Mouse (Mus musculus): Measurements from ENCODE around the gene Gm47969. TPM values are rescaled to one million over a fixed set of nuclear protein-coding genes. Genes with fewer than 3 reads are reported as not detected.
"Not testable (repeated sequence)": the region's sequence is repeated elsewhere in the genome, so short reads cannot be mapped to it uniquely, and the experiment has no call there.

Gene Gm47969
- not detected for total RNA-seq (2021)
- long read RNA-seq, experiment 1 = 0 reads
- long read RNA-seq, experiment 2 = 0 reads

GRCm38 (mm10) chr1:83044882-83045427 lies at the start of gene Gm47969:
TSS of gene Gm47969 (plus strand) at chr1:83044932.
- DNase-seq = no peak

GRCm38 (mm10) chr1:83000306-83000705 lies 44.4 kb upstream of the Gm47969 start, which contains the start of gene Gm47959:
TSS of gene Gm47959 (plus strand) at chr1:83000548.
- DNase-seq = not testable (repeated sequence)

GRCm38 (mm10) chr1:83006218-83007179 lies 38.2 kb upstream of the Gm47969 start:
- DNase-seq = no peak

GRCm38 (mm10) chr1:83007471-83007870 lies 37.3 kb upstream of the Gm47969 start:
- no peak for DNase-seq

- no peak for DNase-seq
These were observed 30.3 kb upstream of the Gm47969 start for GRCm38 (mm10) chr1:83014477-83014876.

- DNase-seq = no peak
These were observed 29.3 kb upstream of the Gm47969 start for GRCm38 (mm10) chr1:83015329-83015879.

- no peak for DNase-seq
These were observed 28.2 kb upstream of the Gm47969 start for GRCm38 (mm10) chr1:83016556-83016955.

- no peak for DNase-seq
These were observed 12.8 kb upstream of the Gm47969 start for GRCm38 (mm10) chr1:83031950-83032349.

GRCm38 (mm10) chr1:83032508-83032907 lies 12.2 kb upstream of the Gm47969 start:
- no peak for DNase-seq

DNA sequence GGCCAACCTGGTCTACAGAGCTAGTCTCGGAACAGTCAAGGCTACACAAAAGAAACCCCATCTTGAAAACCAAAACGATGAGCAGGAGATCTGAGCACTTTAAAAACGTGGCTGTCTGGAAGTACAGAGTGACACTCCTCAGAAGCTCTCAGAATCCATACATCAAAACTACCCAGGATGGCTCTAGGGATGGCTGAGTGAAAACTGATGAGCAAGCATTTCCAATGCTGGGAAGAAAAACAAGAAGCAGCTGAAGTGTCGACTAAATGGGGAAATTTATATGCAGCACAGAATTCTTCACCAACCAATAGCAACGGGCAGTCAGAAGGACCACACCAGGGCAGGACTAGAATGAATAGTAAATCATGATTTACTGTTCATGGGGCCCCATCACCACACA lies 10.2 kb upstream of the Gm47969 start:
- DNase-seq = no peak

DNA sequence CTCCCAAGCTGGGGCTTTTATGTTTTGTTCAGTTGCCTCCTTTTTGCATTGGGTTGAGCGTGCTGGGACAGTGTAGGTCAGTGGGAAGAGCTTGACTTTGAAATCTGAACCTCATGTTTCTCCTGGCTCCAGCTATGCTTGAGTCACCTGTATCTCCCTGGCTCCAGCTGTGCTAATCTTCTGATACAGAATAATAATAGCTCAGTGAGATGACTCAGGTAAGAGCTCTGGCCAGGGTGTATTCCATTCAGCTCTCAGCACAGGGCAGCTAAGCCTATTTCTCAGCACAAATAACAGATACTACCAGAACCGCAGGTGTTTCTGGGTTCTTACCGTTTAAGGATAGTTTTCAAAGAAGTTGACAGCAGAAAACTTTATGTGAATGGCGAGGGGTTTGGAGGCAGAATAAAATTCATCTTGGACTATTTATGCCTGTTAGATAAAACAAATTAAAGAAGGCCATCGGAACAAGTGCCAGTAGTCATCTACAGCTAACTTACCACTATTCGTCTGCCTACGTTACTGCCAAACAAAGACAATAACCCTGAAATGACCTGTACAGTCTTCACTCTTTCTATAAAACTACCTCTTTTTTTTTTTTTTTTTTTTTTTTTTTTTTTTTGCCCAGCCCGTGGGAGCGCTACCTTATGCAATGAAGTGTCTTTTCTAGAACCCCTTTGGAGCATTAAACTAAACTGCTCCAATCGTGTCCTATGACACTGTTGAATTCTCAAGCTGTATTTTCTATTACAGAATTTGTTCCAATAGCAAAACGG lies 7.7 kb upstream of the Gm47969 start:
- DNase-seq = no peak

DNA sequence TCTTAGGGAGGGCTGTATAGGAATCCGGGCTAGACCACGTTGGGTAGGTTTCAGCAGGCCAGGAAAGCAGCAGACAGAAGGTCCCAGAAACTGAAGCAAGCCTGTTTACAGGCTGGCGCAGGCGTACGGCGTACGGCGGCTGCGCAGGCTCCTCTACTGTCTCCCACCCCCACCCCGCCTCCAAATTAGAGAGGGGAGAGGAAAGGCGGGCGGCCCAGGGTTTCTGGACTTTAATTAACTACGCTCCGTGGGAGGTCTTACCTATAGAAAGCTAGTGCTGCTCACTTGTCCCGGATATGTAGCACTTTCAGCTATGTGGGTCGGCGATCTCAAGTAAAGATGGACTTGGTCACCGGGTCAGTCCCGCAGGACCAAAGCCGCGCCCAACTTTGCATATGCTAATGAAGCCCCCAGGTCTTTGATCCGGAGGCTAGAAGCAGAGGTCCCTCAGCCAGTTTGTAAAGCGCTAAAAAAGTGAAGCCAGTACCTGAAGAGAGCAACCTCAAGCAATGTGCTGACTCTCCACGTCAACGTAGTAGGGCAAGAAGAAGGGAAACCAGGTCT lies 6.5 kb upstream of the Gm47969 start, which contains the start of gene Slc19a3:
Gene Slc19a3, minus strand, starts transcription at position 340 of the 564 bp plus-strand sequence.
- no peak for DNase-seq

GRCm38 (mm10) chr1:83039080-83039479 lies 5.7 kb upstream of the Gm47969 start:
- no peak for DNase-seq

DNA sequence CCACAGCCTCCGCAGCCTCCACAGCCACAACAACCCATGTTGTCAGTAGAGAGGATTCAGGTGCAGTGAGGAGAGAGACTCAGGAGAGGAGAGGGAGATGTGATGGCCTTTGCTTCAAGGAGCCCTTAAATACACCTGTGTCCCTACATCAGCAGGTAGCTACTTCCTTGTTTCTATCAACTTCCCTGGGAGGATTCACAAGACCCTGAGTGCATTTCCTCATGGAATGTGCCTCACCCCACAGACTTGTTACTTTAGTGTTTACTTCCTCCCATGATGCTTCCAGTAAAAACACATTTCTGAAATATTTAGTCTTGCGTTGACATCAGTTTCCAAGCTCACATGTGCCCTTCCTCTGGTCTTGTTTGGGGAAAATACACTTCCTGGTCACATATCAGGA lies 2.4 kb upstream of the Gm47969 start, which contains the start of gene Krtap28-10:
Gene Krtap28-10, minus strand, starts transcription at position 101 of the 400 bp plus-strand sequence.
- DNase-seq = no peak

GRCm38 (mm10) chr1:83058481-83058880 lies 13.7 kb downstream of the Gm47969 start:
- no peak for DNase-seq

- DNase-seq = no peak
These were observed 14.5 kb downstream of the Gm47969 start, which contains the start of gene A030005K14Rik for GRCm38 (mm10) chr1:83059278-83059677. TSS of gene A030005K14Rik (minus strand) at chr1:83059378.

DNA sequence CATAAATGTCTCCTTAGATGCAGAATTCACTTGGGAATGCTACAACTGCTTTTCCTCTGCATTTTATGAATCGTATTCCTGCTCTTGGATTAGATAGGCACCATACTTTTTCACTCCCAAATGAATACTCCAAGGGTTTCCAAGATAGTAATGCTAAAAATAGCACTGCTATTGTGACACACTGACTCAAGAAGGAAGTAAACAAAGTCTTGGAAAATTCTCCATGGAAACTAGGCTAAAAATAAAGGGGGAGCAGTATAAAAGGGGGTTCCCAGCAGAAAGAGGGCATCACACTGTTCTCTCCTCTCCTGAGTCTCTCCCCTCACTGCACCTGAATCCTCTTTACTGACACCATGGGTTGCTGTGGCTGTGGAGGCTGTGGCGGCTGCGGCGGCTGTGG lies 15.9 kb downstream of the Gm47969 start, which contains the start of gene Krtap28-13:
Gene Krtap28-13, plus strand, starts transcription at position 288 of the 400 bp plus-strand sequence.
- DNase-seq = no peak

DNA sequence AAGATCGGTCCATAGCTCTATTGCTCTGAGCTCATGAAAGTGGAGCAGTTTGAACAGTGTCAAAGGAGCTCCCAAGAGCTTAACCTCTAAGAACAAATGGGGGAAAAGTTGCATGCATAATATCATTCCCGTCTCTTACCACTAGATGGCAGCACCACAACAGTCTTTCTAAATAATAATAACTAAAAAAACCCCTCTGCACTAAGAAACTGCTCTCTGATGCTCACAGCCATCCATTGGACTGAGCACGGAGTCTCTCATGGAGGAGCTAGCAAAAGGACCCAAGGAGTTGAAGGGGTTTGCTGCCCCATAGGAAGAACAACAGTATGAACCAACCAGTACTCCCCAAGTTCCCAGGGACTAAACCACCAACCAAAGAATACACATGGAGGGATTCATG lies 20.1 kb downstream of the Gm47969 start:
- no peak for DNase-seq

DNA sequence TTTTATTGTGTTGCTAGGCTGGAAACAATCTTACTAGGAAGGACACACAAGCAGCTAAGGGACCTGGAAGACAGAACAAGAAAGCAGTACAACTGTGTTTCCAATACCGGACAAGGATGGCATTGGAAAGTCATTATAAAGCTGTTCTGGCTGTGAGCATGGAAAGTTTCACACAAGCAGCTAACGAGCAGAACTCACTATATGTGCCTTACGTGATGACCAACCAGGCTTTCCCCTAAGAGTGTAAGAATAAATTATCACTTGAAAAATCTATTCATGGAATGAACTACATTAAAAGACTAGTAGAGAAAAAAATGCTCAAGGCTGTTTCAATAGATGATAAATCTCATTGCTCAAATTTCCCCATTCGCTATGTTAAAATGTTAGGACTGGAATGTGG lies 21.8 kb downstream of the Gm47969 start:
- DNase-seq = no peak

DNA sequence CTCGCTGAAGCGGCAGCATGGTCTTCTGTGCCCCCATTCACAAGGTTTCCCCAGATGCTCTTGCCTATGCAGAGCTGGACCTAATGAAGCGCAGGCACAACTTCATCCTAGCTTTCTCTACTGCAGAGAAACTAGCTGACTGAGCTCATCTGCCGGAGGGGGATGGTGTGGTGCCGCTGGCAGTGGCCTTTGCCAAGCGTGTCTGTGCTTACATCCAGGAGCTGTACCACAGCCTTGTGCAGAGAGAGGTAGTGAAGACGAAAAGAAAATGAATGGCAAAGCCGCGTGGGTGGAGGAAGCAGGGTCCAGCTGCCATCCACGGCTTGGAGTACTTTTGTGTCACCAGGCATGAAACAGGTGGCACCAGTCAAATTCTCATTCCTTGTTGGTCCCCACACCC lies 22.5 kb downstream of the Gm47969 start:
- no peak for DNase-seq

GRCm38 (mm10) chr1:83075526-83076189 lies 30.9 kb downstream of the Gm47969 start:
- DNase-seq = no peak

All from gastrocnemius, postnatal 10 days (tissue).